Mouse (Mus musculus) monocyte, adult 2 months (primary cell): ENCODE results near the gene Kcnma1.

ENCODE experiments used
- DNase-seq, 2 experiments: peaks; one replicate each; pipeline ENCODE4 v3.0.0; 2022; ENCODE audit warnings: low spot score in 2 of 2, low read depth in 1 of 2

The Kcnma1 gene

GRCm38 (mm10) chr14:23785921-23786686 lies 228.2 kb downstream of the Kcnma1 start:
- DNase-seq, result no peak

GRCm38 (mm10) chr14:23782845-23783609 lies 231.3 kb downstream of the Kcnma1 start:
- no peak for DNase-seq

DNA sequence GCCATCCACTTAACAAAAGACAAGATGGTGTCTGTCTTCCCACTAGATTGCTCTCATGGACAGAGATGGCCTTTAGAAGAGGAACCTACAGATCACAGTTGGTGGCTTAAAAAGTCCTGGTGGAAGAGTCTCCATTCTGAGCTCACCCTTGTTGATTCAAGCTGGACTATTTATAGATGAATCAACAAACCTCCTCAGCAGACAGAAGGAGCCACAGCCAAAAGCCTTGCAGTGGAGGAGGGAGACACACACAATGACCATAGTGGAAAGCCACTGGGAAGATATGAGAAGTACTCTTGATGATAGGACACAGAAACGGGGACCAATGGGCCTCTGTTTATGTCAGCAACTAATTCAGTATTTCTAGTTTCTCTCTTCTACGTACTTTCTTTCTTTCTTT lies 239.7 kb downstream of the Kcnma1 start:
- no peak for DNase-seq

DNA sequence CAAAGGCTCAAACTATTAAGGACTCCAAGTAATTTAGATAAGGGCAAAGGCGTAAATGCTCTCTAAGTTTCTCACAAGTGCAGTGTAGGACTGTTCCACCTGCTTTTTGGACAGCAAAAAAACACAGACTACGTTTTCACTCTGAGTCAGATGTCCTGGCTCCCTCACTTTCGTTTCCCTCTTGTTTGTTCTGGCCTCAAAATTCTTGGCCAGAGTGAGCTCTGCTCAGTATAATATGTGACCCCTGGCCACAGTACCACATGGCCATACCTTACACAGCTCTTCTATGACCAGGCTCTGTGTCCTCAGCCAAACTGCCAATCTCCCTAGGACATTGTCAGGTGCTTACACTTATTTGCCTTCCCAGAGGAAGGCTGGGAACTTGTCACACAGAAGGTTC lies 241.6 kb downstream of the Kcnma1 start:
- no peak for DNase-seq

DNA sequence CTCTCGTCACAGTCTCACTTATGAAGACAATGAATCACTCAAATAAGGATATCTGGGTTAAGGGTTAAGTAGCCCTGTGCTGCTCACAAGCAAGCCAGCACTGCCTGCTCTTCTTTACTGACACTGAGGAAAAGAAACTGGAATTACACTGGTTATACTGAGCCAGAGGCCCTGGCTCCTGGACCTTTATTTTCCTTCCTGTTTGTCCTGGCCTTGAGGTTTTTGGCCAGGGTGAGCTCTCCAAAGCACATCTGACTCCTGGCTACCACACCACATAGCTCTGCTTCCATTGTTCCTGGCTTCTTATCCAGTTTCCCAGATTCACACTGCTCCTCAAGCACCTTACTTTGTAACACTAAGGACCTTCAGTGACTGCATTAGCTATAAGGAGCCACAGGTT lies 242.5 kb downstream of the Kcnma1 start:
- DNase-seq, result no peak

DNA sequence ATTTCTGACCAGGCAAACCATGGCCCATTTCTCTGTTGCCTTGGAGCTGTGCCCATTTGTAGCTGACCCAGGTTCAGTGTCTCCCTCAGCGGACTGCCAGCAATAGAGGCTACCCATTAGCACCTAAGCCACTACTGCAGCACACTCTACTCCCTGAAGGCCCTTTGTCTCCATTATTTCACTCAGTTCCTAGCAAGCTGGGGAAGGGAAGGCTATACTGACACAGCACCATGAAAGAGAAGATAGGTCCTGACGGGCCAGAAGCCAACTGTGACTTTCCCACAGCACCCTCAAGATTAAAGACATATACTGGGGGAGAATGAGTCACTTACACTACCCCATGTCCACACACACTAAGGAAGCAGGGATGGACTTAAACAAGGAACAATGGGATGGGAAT lies 251.8 kb downstream of the Kcnma1 start:
- DNase-seq, result no peak

- no peak for DNase-seq
Measured at GRCm38 (mm10) chr14:23759626-23760025, 254.7 kb downstream of the Kcnma1 start.

DNA sequence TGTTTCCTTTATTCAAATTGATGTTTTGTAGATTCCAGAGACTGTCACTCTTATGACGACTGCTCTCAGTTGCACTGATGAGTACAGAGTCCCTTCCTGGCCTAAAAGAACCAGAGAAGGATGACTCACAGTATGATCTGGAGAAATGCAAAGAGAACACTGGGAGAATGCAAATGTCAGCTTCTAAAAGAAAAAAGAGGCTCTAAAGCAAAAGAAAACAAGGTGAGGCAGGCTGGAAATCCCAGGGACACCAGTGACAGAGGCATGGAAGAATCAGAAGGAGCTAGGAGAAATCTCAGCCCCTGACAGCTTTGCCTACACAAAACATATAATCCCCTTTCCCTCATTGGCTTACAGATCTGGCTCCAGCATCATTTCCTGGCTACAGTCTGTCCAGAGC lies 255.9 kb downstream of the Kcnma1 start:
- no peak for DNase-seq

GRCm38 (mm10) chr14:23748011-23748410 lies 266.3 kb downstream of the Kcnma1 start:
- no peak for DNase-seq

- DNase-seq, result no peak
Measured at GRCm38 (mm10) chr14:23746976-23747375, 267.3 kb downstream of the Kcnma1 start.

GRCm38 (mm10) chr14:23741531-23741930 lies 272.8 kb downstream of the Kcnma1 start:
- DNase-seq, result no peak

GRCm38 (mm10) chr14:23734200-23734599 lies 280.1 kb downstream of the Kcnma1 start:
- no peak for DNase-seq

GRCm38 (mm10) chr14:23729377-23729776 lies 284.9 kb downstream of the Kcnma1 start:
- no peak for DNase-seq

DNA sequence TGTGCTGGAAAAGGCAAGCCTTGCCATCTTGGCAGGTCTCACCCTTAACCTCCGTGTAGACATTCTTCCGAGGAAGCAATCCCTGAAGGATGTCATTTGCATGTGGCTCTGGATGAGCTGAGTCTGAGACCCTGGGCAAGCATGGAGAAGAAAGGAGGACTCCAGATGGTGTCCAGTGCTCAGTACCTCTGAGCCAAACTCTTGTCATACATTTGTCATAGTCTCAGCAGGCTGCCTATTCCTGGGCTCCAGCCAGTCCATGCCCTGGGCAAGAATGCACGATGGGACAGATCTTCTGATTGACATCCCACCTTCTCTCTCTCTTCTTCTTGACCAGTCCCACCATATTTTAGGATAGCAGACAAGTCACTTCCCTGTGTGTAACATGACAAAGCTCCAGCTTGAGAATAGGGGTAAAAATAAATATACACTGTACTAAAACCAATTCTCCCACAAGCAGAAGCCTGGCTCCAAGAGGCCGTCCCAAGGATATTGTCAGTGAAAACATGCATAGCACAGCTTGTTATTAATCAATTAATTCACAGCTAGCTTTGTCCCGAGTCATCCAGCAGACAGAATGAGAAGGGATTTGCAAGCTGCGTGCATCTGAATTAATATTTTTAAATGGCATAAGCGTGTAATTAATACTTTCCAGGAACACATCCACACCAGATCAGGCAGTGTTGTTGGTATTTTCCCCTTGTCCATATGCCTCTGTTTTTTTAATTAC lies 290.4 kb downstream of the Kcnma1 start:
- no peak for DNase-seq

GRCm38 (mm10) chr14:23719246-23719645 lies 295.0 kb downstream of the Kcnma1 start:
- DNase-seq, result no peak

DNA sequence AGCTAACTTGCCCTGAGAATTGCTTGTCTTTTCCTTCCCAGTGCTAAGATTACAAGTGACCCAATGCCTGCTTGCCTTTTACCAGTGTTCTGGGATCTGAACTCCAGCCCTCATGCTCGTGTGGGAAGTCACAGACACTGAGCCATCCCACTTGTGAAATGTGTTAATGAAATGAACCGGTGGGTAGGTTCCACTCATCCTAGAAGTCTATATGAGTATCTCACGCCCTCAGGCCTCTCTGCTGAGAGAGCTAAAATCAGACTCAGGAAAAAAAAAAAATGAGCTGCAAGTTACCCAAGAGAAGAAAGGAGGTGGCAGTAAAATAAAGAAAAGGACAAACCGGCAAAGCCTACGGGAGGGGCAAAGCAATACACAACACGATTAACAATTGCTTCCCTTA lies 295.6 kb downstream of the Kcnma1 start:
- DNase-seq, result no peak

DNA sequence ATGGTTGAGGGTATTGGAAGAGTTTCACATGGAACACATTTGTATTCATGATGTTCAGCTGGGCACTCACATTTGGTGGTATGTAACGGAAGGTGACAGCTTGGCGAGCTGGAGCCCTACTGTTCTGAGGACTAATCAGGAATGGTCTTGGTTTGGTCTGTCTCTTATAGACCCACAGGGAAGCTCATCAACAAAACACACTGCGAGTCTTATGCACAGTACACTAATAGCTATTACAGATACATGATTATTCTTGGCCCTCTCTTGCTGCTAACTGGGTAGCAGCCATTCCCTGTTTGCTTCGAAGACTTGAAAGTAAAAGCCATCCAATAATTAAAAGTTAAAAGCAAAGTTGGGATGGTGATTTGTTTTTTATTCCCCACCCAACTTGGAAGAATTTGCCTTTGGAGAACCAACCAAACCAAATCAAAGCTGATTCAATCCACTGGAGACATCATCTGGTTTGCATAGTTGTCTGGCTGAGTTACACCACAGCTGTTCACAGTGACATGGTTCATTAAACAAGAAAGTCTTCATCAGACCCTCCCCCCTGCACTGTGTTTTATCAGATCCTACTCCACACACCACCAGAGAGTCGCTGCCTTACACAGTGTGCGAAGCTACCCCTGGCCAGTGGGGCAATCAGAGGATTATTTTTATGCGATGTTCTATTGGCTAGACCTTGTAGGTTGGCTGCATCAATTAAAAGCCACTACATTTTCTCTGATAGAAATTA lies 299.7 kb downstream of the Kcnma1 start:
- no peak for DNase-seq

GRCm38 (mm10) chr14:23712891-23713290 lies 301.4 kb downstream of the Kcnma1 start:
- no peak for DNase-seq

DNA sequence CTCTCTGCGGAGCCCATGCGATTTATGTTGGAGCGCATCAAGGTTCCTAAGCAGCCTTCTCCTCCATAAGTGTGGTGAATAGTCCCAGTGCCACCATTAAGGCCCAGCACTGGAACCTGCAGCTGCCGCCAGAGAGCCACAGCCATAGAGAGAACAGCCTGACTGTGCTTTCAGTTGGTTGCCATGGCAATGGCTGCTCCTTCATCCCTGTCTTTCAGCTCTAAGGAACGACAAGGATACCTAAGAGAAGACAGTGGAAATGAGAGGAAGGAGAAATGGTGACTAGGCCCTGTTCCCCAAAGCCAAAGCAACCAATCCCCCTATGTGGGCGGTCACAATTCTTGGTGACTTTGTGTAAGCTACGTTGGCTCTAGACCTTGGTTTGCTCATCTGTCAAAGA lies 303.3 kb downstream of the Kcnma1 start:
- no peak for DNase-seq

DNA sequence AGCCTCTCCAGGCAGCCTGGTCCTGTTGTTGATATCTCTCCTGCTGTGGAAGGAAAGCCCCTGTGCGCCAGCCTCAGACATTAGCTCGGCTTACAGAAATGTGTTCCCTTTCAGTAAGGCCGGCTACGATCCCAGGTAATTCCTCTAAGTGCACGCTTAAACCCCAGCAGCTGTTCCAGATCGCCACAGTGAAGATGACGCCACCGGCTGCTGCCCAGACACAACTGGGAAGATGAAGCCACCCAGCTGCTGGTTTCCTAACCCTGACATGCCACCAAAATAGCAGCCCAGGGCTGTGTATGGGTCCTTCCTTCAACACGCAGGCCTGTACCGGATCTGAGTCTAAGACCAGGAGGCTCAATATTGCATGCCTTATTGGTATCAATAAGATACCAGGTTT lies 307.5 kb downstream of the Kcnma1 start:
- no peak for DNase-seq

DNA sequence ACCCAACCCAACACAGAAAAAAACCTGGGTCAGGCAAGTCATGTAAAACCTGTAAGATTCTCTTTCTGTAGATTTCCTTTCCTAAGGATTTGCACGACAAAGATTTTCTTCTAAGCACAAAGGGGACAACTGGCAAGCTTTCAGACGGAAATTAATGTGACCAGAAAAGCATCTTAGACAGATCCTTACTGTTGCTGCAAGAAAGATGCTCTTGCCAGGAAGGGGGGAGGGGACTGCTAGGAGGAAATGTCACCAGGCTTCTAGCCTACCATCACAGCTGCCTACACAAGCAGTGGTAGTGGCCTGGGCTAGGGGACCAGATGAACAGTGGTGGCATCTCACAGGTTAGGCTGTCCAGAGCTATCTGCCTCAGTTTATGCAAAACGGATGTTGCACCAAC lies 308.6 kb downstream of the Kcnma1 start:
- DNase-seq, result no peak
